Mouse (Mus musculus): ENCODE results near the gene Sema4c. TPM values are rescaled to one million over a fixed set of nuclear protein-coding genes. Genes with fewer than 3 reads are reported as not detected.
"Not testable (repeated sequence)": the region's sequence is repeated elsewhere in the genome, so short reads cannot be mapped to it uniquely, and the experiment has no call there.

The Sema4c gene
- total RNA-seq, 2 experiments from 2014 or later, result 21.6 to 24.6 TPM

DNA sequence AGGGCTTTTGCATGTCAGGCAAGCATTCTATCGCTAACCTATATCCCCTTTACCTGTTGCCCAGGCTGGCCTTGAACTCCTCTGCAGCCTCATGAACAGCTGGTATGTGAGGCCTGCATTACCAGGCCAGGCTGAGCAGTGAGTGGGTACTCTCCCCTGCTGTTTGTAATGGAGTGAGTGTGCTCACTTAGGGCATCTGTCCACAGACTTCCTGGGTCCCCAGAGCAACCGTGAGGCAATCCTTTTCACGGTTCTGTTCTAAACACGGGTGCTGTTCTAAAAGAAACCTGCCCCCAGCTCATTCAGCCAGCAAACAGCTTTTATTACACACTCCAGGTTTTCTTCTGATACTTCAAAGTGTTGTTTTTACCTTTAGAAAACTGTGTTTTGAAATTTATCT, 19.4 kb downstream of the Sema4c start:
- no peak for DNase-seq (ENCODE audit: low spot score in 2 of 2)

GRCm38 (mm10) chr1:36536783-36537182, 21.4 kb downstream of the Sema4c start, which contains the start of gene Ankrd23:
Gene Ankrd23, minus strand, starts transcription at chr1:36536883.
- DNase-seq (ENCODE audit: low spot score in 2 of 2), result not testable (repeated sequence)

- DNase-seq (ENCODE audit: low spot score in 2 of 2), result no peak
These were observed 21.8 kb downstream of the Sema4c start for GRCm38 (mm10) chr1:36536397-36536728.

DNA sequence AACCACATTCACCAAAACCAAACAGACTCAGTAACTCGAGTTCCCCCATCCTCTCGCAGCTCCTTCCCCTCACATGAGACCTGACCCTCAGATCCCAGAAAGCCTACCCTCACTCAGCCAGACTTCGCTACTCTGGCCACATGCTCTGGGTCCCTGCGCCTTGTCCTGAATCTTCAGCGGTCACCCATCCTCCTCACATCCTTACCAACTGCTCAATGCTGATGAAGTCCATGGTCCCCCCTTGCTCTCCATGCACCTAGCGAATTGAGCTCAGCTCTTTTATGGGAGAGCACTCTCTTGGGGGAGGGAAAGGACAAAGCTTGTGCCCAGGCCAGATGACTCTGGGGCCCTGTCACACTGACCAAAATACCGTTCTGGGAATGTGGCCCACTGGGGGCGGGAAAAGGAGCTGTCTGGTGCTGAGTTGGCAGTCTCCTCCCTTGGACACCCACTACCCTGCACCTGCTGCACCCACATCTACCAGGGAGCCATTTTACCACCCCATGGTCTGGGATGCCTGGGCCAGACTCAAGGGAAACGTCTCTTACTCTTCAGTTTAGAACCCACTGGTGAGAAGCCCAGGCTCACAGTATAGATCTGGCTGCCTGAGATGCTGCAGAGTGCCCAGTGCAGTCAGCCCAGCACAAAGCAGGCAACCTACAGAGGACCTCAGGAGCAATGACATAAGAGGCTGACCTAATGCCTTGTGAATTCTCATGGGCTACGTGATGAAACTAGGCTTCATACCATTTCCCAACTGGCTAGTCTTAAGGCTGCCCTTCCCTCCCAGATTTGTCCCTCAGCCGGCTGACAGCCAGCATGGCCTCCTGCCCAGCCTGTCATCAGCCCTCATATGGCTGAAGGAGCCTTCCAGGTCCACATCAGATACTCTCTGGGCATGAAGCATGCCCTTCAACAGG, 22.4 kb downstream of the Sema4c start:
- no peak for DNase-seq (ENCODE audit: low spot score in 2 of 2)

DNA sequence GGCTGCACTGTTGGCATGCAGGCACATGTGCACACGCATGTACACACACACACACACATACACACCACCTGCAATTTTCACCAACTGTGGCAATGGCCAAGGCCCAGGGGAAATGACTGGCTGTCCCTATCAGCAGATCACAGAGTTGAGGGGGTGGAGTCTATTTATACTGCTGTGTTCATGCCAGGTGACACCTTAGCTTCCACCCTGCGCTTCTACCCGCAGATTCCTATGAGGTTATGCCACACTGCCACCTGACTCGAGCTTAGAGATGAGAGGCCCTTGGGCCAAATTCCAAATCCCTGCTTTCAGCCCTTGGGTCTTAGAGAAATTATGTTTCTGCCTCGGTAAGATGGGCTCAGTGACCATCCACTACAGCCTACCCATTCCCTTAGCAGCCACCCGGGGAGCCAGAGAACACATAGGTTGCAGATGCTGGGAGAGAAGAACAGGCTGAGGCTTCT, 23.5 kb downstream of the Sema4c start:
- DNase-seq (ENCODE audit: low spot score in 2 of 2), result no peak

DNA sequence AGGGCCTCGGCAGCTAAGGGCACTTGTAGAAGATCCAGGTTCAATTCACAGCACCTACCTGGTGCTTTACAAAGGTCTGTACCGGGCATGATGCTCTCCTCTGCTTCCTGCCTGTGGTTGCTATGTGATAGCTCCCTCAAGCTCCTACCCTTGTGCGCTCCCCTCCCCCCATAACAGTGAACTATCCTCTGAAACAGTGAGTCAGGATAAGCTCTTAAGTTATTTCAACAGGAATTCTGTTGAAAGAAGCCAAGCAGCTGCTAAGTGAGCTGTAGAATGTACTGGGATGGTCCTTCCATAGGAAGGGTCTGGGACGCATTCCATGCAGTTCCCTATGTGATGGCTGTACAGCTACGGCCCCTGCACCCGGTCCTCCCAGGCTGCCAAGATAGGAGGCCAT, 24.6 kb downstream of the Sema4c start:
- no peak for DNase-seq (ENCODE audit: low spot score in 2 of 2)

DNA sequence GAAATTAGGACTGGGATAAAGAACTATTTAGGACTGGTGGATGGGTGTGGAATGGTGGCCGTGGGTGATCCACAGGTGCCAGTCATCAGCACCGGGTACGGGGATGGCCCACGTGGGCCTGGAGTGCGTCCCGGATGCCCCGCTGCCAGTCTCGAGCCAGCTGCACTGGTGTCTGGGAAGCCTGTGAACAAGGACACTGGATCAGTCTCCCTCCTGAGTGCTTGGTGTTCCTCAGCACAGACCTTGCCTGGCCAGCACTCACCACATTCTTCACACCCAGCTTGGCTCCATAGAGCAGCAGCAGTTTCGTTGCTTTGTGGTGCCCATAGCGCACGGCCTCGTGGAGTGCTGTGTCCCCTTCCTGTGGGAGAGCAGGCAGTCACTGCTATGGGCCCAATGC, 26.7 kb downstream of the Sema4c start:
- DNase-seq (ENCODE audit: low spot score in 2 of 2), result no peak

DNA sequence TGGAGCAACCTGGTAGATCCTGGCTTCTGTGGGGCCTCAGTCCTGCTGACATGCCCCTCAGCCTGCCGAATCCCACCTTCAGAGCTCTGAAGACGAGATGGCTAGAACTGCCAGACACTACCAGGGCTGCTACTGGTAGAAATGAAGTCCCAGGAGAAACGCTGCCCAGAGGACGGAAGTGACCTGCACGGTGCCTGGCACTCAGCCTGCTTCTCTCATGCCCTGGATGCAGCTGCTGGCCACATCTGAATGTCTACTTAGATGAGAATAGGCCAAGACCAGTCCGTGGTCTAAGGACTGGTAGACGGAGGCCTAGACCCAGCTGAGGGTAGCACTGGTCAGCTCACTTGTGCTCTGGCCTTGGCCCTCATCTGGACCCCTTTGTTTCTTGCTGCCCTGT, 27.2 kb downstream of the Sema4c start:
- no peak for DNase-seq (ENCODE audit: low spot score in 2 of 2)

DNA sequence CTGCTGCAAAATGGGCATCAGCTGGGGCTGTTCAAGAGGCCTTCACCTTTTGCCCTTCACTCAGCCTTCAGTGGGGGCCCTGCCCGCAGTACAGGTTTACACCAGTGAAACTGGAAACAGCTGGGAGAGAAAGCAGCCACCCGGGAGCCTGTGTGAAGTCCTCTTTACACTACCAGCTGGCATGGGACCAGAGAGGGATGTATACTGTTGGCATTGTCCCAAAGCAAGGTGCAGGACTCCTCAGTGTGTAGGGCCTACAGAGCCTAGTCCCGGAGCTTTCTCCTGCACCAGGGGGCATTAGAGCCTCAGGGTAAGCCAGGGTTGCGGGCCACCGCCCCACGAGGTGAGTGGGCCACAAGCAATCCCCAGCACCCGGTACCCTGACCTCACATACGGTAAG, 27.7 kb downstream of the Sema4c start:
- DNase-seq (ENCODE audit: low spot score in 2 of 2), result no peak

DNA sequence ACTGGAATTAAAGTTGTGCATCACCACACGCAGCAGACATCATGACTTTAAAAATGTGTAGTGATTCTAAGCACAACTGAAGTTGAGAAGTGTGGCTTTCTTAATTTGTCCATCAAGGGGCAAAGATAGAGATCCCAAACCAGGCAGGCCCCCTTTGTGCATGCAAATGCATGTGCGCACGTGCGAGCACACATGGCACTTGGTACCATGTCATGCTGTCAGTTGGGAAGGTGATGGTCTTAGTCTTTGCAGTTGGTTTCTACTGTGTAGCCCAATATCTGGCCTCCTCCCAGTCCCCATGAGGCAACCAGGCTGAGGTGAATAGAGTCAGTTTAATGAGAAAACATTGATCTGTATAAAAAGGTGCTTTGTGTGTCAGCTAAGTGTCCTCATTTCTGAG, 28.3 kb downstream of the Sema4c start:
- DNase-seq (ENCODE audit: low spot score in 2 of 2), result no peak

GRCm38 (mm10) chr1:36529274-36529673, 28.9 kb downstream of the Sema4c start:
- DNase-seq (ENCODE audit: low spot score in 2 of 2), result no peak

DNA sequence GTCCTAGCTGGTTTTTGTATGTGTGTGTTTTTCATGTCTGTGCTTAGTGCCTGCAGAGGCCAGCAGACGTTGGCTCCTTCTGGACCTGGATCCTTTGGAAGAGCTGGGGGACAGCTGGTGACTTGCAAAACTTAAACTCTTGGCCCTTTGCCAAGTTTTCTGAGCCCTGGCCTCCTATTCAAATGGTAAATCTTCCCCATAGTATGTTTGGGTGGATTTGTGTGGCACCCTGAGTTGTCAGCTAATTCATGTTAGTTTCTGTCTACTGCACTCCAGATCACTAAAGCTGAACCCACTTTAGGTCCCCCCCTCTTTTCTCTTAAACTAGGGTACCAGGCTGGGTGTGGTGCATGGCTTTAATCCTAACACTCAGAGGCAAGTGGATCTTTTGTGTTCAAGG, 29.8 kb downstream of the Sema4c start:
- no peak for DNase-seq (ENCODE audit: low spot score in 2 of 2)

- no peak for DNase-seq (ENCODE audit: low spot score in 2 of 2)
These were observed 31.2 kb downstream of the Sema4c start for GRCm38 (mm10) chr1:36526903-36527302.

DNA sequence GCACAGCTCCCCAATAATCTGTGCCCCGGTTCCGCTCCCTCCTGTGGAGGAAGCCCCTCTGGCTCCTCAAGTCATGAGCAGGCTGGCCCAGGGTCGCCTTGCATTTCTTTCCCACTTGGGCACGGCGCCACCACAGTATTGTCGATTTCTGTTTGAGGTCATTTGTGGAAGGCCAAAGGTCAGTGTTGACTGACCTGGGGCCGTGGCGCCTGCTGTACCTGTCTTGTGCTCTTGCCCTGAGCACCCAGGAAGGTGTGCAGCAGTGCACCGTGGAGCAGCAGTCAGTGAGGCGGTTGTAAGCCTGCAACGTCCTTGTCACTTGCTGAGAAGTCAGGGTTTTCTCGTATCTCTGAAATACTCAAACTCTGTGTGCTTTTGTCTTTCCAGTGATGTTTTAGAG, 32.4 kb downstream of the Sema4c start:
- no peak for DNase-seq (ENCODE audit: low spot score in 2 of 2)

DNA sequence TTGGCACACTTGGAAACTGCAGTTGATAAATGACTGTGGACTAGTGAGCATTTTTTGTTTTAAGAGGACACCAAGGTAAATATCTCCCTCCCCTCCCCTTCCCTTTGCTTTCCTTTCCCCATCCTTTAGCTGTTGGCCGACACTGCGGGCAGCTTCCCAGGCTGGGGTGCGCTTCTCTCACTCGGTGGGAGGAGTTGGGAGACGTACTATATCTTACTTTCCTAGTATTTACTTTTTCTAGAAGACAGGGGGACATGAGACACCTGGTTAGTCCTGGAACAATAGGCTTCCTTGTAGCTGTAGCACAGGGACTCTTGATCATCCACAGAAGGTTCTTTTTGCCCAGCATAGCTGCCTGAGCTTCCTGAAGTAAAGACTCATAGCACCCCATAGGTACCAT, 34.1 kb downstream of the Sema4c start:
- no peak for DNase-seq (ENCODE audit: low spot score in 2 of 2)

DNA sequence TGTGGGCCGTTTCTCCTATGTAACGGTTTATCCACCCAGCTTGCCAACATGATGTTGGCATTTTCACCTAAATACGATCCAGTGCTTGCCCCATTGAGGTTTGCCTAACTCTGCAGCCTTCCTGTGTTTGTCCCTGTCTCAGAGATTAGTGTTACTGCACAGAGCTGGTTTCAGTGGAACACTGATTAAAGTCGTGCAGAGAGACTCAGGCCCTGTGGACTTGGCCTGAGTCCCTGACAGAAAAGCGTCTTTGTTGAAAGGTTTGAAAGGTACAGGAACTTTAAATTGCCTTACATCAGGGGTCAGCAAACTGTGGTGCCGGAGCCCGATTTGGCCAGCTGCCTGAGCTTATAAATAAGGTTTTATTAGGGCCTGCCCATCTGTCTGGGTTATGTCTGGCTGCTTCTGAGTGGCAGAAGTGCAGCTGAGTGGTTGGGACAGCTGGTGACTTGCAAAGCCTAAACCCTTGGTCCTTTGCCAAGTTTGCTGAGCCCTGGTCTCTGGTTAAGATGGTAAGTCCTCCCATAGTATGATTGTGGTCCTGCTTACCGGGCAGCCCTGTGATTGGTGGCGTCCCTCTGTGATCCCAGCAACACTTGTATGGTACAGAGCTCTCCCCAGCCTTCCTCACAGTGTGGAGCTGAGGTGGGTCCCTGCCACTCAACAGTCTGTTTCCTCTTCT, 34.7 kb downstream of the Sema4c start:
- no peak for DNase-seq (ENCODE audit: low spot score in 2 of 2)

DNA sequence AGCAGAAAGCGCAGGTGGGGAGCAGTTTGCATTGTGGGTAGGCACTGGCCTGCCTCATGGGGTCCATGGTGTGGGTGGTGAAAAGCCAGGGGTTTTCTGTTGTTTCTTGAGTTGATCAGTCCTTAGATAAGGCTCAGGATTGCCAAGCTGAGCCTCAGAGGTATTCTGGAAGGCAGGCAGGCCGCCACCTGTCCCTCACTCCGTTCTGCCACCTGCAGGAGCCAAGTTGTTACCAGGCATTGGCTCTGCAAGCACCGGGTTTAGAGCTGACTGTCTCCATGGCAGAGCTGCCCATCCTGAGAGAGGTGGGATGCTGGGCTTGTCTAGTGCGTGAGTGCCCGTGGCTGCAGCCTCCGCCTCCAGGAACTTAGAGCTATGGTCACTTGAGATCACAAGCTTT, 35.9 kb downstream of the Sema4c start:
- no peak for DNase-seq (ENCODE audit: low spot score in 2 of 2)

- no peak for DNase-seq (ENCODE audit: low spot score in 2 of 2)
These were observed 38.5 kb downstream of the Sema4c start for GRCm38 (mm10) chr1:36519626-36520025.

DNA sequence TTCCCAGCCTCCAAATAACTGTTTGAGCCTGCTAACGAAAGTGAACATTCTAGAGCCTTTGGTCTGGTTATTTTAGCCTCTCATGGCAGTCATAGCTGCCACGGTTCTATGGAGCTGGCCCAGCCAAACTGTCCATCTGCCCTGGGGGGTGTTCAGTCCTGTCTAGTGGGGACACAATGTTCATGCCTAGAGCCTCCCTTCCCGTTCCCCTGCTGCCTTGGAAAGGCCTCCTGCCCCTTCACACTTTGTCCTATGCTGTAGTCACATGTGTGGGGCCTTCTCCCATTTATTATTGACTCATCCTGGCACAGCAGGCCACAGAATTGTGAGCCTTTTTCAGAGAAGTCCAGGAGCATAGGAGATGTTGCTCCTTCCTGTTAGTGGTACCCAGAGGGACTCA, 39.9 kb downstream of the Sema4c start:
- no peak for DNase-seq (ENCODE audit: low spot score in 2 of 2)

DNA sequence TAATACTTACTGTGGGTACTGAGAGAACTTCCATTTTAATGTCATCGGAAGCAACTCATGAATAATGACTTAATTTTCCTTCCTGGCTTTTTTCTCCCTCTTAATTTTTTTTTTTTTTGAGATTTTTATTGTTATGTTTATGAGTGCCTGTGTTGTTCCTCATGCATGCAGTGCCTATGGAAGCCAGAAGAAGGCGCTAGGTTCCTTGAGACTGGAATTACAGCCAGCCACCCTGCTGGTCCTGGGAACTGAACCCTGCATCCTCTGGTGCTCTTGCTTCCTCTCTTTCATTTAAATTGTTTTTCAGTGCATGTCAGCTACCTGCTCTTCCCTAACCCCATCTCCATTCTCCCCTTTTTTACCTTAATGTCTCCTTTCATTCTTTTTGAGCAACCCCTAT, 44.4 kb downstream of the Sema4c start:
- peak in 1 of 2 experiments; percentile 60 for DNase-seq (ENCODE audit: low spot score in 2 of 2)

GRCm38 (mm10) chr1:36513310-36513709, 44.8 kb downstream of the Sema4c start:
- DNase-seq (ENCODE audit: low spot score in 2 of 2), result no peak

DNA sequence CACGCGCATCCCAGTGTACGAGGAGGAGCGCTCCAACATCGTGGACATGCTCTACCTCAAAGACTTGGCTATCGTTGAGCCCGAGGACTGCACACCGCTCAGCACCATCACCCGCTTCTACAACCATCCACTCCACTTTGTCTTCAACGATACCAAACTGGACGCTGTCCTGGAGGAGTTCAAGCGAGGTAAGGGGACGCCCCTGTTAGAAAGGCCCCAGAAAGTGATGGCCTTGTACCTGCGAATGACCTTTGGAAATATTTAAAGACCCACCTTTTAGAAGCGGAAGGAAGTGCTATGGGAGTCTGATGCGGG, 45.2 kb downstream of the Sema4c start:
- no peak for DNase-seq (ENCODE audit: low spot score in 2 of 2)

Measured in layer of hippocampus, postnatal 10 days (tissue).